Mouse (Mus musculus): ENCODE measurements around the gene Pvalb.
A peak's percentile ranks its signal among the peaks of the same experiment; 100 is the strongest.

DNA sequence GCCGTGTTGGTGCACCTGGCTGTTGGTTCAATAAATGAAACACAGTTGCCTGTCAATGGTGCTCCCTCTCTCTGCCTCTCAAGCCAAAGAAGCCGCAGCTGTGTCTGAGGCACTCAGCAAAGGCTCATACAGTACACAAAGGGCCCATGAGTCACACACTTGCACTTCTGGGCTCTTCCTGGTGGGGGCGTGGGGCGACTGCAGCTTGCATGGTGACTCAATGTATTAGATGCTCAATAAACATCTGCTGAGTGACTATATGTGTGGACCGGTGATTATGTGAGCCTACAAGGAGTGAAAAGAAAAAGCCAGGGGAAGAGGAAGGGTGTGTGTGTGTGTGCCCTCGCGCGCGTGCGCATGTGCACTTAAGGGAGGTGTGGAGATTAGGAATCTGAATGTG lies 34.5 kb downstream of the Pvalb start:
- TF ChIP-seq CTCF (IDR thresholded peaks at IDR 0.05; ENCODE audit: low read depth) (peak; percentile 38; the same call in 1 of the 2 replicates), EP300 (IDR thresholded peaks at IDR 0.05; ENCODE audit: low read depth) (no peak)
